Mouse (Mus musculus) spleen, postnatal 10 days (tissue): ENCODE measurements at regions not wholly inside any gene's neighbourhood (a gene's known extent, or its start where the extent isn't known, plus 50 kb on each side); places are given as distances from the start of the nearest gene placed in this dataset.

Experiments used
- DNase-seq, 2 experiments: peaks; one replicate each; pipeline ENCODE4 v3.0.0; 2021 to 2022; ENCODE audit warnings: low spot score in 2 of 2

DNA sequence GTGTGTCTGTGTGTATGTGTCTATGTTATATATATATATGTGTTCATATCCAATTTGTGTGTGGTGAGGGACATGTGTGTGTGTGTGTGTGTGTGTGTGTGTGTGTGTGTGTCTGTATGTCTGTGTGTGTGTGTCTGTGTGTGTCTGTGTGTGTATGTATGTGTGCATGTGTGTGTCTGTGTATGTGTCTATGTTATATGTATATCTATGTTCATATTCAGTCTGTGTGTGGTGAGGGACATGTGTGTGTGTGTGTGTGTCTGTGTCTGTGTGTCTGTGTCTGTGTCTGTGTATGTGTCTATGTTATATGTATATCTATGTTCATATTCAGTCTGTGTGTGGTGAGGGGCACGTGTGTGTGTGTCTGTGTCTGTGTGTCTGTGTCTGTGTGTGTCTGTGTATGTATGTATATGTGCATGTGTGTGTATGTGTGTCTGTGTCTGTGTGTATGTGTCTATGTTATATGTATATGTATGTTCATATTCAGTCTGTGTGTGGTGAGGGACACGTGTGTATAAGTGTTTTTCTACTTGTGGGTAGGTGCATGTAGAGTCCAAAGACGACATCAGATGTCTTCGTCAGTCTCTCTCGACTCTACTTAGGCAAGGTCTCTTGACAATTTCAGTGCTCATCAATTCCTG lies 370.5 kb upstream of the Slc7a11 start:
- DNase-seq = no peak

DNA sequence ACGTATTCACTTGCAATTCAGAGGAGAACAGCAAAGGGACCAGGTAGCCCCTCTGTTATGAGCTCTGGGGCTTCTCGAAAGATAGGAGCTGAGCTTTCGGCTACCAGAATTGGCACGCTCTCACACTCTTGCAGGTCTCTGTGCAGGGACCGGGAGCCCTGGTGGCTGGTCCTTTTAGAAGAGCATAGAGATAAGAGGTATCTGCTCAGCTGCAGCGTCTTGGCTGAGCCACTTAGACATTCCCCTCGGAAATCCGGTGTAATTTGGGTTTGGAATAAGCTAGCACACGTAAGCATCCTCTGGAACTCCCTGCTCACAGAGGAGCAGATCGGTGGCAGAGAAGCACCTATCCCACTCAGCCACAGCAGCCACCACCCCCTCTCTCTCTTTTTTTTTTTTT lies 372.3 kb upstream of the Slc7a11 start:
- DNase-seq = no peak

DNA sequence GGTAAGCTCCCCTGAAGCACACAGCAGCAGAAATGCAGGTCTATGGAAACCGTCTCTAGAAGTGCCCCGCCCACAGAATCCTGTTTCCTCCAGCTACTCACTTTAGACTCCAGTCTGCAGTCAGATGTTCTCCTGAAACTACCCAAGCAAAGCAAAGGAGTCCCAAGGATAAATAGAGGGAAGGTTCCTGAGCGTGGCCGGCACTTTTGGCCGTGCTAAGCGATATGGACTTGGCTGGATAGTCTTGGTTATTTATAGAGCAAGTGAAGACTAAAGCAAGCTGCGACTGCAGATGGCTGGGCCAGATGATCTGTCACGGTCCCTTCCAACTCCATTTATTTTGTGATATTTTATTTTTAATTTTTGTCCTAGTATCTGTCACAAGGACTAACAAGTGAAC lies 373.1 kb upstream of the Slc7a11 start:
- DNase-seq = no peak

DNA sequence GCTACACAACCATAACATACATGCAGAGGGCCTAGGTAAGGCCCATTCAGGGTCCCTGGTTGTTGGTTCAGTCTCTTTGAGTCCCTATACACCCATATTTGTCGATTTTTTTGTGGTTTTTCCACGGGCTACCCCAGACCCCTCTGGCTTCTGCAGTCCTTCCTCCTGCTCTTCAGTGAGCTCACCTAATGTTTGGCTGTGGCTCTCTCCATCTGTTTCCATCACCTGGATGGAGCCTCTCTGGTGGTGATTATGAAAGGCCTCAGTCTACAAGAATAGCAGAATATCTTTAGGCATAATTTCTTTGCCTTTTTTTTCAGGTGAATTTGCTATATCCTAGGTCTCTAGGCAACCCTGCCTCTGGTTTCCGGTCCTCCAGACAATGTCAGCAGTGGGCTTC lies 373.9 kb upstream of the Slc7a11 start:
- DNase-seq = no peak

DNA sequence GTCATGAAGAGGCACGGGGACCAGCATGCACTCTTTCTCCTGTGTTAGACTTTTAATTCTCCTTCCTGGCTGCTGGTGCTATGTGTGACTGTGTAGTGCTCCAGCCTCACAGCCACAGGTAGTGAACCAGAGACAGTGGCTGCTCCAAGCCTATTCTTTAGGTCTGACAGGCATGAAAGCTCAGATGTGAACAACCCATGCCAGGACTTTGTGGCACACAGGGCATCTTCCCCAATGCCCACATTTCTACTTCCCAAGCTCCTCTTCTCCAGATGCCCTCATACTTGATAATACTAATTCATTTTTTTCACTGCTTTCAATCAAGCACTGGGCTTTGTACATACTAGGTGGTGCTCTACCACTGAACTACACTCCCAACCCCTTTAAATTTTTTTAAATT lies 377.4 kb upstream of the Slc7a11 start:
- no peak for DNase-seq

DNA sequence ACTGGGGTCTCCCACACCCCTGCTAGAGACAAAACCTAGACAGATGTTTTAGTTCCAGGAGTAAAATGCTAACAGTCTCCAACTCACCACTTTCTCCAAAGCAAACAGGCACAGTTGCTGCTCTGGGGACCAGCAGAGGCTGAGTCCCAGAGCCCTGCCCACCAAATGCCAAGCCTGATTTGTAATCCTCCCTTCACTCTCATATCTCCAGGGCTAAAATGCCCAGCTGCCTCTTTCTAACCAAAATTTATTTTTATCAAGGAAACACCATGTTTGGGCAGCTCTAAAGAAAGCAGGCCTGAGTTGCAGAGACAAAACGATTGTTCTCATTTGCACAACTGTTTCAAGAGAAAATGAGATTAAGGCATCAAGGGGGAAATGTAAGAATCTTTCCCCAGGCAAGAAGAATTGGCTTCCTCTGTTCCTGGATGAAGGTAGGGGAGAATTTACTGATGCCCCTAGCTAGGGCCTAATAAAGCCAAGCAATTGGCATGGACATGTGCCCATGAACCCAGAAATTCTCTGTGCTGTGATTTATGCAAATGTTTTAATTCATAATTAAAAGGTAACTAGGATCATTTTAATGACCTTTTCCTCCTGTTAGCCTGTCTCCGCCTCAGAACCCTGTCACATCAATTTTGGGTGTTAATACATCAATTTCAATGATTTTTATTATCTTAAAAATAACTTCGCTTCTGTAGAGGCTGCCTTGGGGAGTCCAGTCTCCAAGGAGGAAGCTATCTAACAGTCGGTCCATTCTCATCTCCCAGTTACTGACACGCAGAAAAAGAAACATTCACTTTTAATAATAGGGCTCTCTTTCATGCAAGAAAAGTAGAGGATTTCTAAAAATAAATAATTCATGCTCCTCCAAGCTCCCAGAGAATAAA lies 382.4 kb upstream of the Slc7a11 start:
- no peak for DNase-seq

DNA sequence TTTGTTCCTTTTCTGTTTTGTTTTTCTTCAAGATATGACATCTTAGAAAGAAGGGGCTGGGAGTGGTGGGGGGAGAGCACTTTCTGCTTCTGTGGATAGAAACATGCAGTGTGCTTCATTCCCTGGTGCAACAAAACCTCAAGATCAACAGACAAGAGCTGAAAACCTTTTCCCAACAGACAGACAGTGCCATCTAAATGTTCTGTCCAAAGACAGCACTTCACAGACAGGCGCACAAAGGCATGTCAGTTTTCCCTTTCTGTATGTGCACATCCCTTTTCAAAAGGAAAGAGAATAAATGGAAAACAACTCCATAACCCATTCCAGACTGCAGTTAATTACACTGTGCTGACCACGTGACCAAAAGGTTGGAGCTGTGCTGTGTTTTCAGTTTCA lies 383.0 kb upstream of the Slc7a11 start:
- no peak for DNase-seq

DNA sequence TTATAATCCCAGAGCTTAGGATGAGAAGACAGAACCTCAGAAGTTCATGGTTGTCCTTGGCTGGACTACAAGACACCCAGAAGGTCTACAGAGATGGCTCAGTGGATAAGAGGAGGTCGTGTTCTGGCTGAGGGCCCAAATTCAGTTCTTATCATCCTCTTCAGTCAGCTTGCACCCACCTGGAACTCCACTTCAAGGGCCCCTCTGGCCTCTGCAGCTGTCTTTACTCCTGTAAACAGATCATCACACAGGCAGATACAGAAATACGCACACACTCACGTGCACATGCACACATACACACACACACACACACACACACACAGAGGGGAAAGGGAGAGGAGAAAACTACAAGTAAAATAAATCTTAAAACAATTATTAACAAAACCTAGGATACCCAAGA lies 385.8 kb upstream of the Slc7a11 start:
- DNase-seq = no peak

DNA sequence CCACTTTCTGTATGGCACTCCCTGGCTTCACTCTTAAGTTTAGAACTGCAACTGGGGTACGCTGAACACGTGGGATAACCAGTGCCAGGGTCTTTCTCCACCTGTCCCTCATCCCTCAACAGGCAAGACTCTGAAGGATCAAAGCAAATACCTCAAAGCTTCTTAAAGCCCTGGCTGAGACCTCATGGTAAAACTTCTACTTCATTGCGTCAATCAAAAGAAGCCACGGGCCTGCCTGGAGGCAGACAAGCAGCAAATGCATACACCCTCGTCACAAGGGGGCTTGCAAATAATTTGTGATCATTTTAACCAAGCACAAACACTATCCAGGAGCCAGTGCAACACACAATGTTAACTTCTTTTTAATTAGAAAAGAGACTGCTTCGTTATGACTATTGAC lies 387.0 kb upstream of the Slc7a11 start:
- no peak for DNase-seq

DNA sequence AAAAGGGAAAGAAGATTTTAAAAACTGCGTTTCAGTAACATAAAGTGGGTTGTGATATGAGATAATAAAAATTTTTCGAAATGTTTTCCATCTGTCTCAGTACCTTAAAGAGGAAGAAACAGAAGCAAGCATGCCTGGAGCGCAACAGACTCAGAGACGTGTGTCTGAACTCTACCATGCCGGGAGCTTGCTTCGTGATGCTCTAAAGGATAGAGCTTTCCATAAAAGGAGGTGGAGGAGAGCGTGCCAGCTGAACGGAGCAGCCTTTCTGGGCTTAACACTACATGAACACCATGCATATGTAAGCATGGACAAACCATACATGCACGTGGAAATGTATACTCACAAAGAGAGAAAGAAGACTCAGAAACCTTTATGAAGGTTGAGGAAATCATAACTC lies 387.5 kb upstream of the Slc7a11 start:
- DNase-seq = no peak

DNA sequence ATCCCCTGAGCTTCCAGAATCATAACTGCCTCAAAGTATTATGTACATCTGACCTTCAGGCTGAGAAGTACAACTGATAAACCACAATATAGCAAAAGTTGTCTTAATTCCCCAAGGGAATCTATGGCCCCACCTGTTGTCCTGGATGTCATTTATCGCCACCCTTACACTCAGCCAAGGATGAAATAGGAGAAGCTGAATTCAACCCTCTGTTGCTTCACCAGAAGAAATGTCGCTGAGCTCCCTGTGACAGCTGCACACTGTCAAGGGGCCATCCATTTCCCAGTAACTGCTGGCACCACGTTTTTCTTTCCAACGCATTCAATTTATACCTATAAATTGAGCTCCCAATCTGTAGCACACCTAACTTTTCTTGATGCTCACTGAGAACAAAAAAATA lies 382.0 kb upstream of the Noct start:
- DNase-seq = no peak

DNA sequence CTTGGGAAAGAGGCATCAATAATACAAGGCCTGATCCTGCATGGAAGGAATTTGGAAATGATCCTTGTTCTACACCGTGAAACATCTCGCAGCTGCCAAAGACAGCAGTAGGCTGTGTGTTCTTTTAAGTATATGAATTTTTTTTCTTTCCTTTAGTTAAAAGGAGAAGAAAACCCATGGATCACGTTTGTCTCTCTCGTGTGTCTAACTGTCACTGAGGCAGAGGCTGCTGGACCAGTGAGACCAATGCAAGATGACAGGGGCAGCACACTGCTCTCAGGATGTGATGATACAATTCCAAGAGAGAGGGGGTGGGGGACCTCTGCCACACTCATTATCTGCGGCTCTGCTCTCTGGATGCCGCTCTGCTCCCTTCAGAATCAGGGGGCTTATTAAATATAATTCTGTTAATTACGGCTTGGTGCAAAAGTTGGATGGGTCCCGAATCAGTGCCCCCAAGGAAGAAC lies 379.4 kb upstream of the Noct start:
- no peak for DNase-seq

DNA sequence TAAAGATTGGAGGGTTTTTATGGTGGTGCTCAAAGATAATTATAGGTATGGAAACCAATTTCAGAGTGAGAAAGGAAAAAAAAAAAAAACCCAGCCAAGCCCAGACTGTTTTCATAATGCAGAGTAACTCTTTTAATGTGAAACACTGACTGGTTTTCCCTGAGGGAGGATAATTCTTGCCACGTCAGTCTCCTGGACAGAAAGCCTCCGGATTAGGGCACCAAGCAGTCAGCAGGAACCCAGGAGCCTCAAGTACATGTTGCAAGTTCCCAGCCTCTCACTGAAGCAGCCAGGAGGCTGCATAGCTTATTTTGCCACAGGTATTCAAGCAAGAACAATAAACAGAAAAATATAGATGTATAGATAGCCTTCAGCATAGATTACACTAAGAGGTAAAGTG lies 378.9 kb upstream of the Noct start:
- no peak for DNase-seq

DNA sequence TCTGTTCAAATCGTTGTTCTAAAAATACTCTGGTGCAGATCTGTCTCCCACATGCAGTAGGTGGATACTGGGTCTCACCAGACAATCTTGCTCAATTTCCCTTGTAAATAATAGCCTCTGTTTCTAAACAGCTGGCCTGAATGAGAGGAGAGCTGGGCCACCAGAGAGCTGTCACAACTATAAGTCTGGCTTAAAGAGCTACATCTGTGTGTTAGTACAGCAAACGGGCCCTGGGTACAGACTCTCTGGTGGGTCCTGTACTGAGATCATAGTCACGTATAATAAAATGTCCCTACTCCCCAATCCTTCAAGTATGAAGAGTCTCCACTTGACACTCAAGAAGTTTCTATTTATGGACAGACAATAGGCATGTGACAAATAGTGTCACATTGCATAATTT lies 375.7 kb upstream of the Noct start:
- no peak for DNase-seq

DNA sequence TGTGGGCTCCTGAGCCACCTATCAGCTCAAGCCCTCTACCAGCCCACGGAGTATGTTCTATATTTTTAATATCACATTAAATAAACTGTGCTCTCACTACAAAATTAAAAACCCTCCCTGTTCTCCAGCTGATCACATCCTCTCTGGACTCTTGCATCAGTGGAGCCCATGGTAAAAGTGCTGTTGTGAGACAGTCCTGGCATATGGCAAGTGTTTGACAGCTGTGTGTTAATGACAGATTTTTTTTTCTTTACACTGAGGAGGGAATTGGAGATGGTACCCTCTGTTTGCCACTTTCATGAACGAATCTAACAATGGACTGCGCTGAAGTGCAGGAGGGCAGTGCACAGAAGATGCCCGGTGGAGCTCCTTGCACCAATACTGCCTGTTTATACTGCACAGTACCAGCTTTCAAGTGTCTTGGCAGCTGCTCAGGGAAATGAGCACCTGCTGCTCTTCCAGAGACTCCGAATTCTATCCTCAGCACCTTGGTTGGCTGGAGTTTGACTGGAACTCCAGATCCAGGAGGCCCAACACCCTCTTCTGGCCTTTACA lies 373.1 kb upstream of the Noct start:
- DNase-seq = no peak

DNA sequence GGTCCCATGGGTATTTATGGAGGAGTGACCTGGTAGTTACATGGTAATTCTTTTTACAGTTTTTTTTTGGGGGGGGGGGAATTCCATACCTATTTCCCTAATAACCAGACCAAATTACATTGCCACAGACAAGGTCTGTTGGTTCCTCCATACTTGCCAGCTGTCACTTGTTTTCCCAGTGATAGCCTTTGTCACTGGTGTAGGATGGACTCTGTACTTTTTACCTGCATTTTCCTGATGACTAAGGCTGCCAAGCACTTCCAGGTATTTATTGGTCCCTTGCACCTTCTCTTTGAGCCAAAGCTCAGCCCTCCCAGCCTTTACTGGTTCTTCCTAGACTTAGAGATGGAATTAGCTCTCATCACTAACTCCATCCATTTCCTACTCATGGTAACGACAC lies 357.1 kb upstream of the Noct start:
- no peak for DNase-seq

DNA sequence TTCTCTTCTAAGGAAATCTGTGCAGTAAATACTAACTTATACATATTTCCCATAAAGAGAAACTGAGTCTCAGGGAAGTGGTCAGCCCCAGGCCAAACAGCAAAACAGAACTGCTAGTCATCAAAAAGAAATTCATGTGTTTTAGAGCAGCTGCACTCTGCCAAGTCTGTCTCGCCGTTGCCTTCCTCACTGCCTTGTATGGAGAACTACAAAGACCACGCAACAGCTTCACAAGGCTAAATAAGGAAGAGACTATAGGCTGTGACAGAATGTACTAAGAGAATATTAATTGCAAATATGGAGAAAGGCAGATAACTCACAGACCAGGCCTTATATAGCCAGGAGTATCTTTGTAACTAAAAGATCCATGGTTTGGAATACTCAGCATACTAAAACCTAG lies 355.0 kb upstream of the Noct start:
- DNase-seq = no peak

DNA sequence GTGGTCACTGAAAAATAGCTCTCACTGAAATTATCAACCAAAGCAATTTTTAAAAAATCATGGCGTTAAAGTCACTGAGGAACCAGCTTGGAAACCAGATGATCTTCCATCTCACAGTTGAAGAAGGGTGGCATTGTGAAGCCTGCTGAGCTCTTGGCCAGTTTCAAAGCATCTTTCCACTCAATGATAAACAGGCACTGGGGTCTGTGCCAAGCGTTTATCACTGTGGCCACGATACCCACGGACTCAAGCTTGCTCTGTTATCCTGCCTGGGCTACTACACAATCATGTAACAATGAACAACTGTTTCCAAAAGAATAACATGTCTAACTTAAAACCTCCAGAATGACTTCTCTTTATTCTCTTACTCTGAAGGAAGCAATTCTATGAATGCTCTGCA lies 345.2 kb upstream of the Noct start:
- no peak for DNase-seq

DNA sequence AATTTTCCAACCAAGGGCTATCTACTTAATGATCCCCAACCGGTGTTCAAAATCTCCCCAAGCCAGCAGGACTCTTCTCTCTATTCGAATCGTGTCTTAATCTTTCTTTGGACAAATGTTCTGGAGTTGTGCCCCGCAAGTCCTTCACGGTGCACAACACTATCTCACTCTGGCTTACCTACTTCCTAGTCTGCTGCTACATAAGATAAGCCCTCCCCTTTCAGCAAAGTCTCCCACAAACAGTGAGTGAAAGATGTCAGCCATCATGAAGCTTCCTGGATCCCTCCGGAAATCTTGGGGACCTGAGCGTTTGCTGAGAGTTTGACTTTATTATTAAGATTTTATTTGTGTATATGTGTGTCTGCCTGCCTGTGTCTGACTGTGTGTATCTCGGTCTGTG lies 344.7 kb upstream of the Noct start:
- DNase-seq = no peak

DNA sequence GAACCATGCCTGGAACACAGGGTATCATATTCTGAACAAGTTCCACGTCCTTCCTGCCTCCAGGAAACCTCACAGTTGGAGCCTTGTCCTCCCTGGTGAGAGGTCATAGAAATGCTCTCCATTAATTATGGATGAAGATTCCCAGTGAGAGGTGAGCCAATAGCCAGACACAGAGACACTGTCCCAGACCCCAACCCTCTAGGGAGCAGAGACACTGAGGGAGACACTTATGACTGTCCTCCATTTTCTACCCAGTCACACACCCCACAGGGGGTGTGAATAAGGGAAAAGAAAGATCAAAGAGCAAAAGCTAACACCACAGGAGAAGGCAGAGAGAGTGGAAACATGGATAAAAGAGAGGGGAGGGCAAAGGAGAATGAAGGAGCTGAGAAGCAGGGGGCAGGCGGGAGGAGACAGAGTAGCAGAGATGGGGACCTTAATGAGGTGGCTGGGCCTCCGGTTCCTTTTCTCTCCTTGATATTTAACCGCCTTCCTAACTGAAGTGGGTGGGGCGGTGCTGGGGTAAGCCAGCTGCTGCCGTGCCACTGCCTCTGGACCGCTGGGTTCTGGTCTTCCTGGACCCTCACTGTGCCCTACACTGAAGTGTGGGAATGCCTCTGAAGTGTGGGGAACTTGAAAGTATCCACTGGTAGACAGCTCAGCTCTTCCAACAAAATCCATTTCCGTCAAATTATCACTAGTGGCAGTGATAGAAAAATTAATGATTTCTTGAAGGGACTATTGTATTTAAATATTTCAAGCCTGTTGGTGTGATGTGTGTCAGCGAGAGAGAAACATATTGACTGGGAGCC lies 342.6 kb upstream of the Noct start:
- no peak for DNase-seq

DNA sequence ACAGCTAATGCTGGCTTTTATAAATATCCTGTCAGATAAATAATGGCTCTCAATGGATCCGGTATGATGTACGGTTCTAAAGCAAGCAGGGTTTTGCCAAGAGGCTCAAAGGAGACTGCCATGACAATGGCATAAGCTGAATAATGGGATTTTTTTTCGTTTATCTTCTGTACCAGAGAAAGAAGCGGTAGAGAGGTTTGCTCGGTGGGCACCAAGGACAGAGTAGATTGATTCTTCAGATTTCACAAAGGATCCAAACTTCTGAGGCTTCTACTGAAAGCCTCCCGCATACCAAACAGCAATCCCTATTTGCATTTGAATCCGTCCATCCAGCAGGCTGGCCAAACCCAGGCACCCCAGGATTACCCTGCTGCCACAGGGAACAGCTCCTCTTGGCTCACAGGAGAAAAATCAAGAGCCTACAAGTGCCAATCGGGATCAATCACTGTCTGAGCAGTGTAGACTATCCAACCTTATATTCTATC lies 342.0 kb upstream of the Noct start:
- no peak for DNase-seq

DNA sequence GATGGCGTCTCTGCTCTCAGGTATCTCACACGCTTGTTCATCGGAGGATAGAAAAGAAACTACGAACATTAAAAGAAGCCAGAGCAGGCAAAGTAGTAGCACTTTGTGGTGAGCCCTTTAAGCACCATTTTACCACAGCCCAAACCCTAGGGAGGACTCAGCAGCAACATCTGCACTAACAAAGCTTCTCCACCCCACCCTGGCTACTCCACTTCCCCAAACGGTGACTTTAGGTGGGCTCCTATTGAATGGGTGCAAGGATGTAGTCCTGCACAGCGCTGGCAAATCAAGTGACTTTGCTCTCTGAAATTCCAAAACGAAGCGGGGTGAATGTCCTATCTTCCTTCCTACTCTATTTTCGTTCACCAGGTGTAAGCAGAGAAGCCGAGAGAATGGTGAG lies 337.9 kb upstream of the Noct start:
- no peak for DNase-seq
